Mouse (Mus musculus): ENCODE measurements around the gene F2rl2. TPM values are rescaled to one million over a fixed set of nuclear protein-coding genes. Genes with fewer than 3 reads are reported as not detected.

The F2rl2 gene
- total RNA-seq, 2 experiments from 2014 or later = 0.88 to 1.9 TPM

- DNase-seq (ENCODE audit: low spot score in 2 of 2) = no peak
Measured at GRCm38 (mm10) chr13:95697874-95698273, 1.2 kb downstream of the F2rl2 start.

- DNase-seq (ENCODE audit: low spot score in 2 of 2) = no peak
Measured at GRCm38 (mm10) chr13:95703376-95703775, 6.7 kb downstream of the F2rl2 start.

GRCm38 (mm10) chr13:95705589-95705988 is 8.9 kb downstream of the F2rl2 start:
- no peak for DNase-seq (ENCODE audit: low spot score in 2 of 2)

DNA sequence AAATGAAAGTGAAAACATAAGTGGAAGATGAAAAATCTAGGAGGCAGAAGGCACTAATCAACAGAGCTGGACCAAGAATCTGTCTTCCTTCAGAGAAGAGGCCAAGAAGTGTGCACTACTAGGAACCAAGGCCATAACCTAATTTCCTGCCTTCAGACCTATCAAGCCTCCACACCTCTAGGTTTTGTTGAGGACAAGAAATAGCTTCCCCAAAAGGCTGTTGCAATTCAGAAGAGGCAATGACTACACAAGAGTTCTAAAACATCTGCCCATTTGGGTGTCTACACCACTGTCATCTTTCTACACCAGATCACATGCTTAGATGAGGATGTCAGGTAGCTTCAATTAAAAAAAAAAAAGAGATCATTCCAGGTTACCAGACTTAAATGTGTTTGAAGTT is 15.4 kb downstream of the F2rl2 start:
- DNase-seq (ENCODE audit: low spot score in 2 of 2) = no peak

GRCm38 (mm10) chr13:95712570-95713268 is 16.1 kb downstream of the F2rl2 start:
- DNase-seq (ENCODE audit: low spot score in 2 of 2) = no peak

GRCm38 (mm10) chr13:95714271-95714975 is 17.8 kb downstream of the F2rl2 start:
- no peak for DNase-seq (ENCODE audit: low spot score in 2 of 2)

DNA sequence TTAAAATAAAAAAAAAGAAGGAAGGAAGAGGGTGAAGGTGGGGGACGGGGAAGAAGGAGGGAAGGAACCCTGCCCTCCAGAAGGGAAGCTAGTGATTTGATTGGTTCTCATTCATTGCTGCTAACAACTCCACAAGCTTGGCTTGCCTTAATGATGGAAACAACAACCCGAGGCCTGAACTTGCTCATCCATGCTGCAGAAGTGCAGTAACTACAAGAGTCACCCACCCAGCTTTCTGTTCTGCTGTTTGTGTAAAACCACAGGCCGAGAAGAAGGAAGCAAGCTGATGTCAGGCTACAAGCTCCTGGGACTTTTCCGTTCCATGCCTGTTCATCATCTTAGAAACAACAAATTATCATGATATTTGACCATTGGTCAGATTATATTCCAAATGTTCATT is 18.7 kb downstream of the F2rl2 start:
- DNase-seq (ENCODE audit: low spot score in 2 of 2) = no peak

GRCm38 (mm10) chr13:95719320-95720232 is 22.9 kb downstream of the F2rl2 start:
- peak; percentile 73 to 75 for DNase-seq (ENCODE audit: low spot score in 2 of 2)

DNA sequence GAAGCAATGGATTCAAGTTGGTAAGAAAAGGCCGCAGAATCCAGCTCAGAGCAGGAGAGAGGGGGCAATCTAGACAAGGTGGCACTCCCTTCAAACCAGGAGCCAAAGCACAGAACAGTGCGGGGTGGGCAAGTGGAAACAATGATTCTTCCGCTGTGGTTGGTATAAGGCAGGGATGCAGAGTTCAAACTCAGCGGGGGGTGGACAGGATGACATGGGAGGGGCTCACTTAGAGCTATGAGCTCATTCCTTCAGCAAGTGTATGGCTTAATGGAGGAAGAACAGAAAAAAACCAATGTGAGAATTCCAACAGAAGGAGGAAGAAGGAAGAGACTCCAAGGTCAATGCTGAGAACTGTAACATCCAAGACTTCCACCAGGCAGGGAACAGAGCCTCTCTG is 33.8 kb downstream of the F2rl2 start:
- no peak for DNase-seq (ENCODE audit: low spot score in 2 of 2)

GRCm38 (mm10) chr13:95739651-95740050 is 43.0 kb downstream of the F2rl2 start:
- DNase-seq (ENCODE audit: low spot score in 2 of 2) = peak; percentile 23 to 25

- no peak for DNase-seq (ENCODE audit: low spot score in 2 of 2)
Measured at GRCm38 (mm10) chr13:95741813-95742689, 45.4 kb downstream of the F2rl2 start.

- DNase-seq (ENCODE audit: low spot score in 2 of 2) = no peak
Measured at GRCm38 (mm10) chr13:95742881-95743466, 46.3 kb downstream of the F2rl2 start.

- DNase-seq (ENCODE audit: low spot score in 2 of 2) = no peak
Measured at GRCm38 (mm10) chr13:95745451-95745850, 48.8 kb downstream of the F2rl2 start.

- DNase-seq (ENCODE audit: low spot score in 2 of 2) = peak; percentile 26 to 39
Measured at GRCm38 (mm10) chr13:95746509-95746908, 49.9 kb downstream of the F2rl2 start.

GRCm38 (mm10) chr13:95747101-95747500 is 50.4 kb downstream of the F2rl2 start:
- DNase-seq (ENCODE audit: low spot score in 2 of 2) = no peak

- no peak for DNase-seq (ENCODE audit: low spot score in 2 of 2)
Measured at GRCm38 (mm10) chr13:95747541-95747940, 50.9 kb downstream of the F2rl2 start.
